Mouse (Mus musculus): Measurements from ENCODE around the gene Olfr263. TPM values are rescaled to one million over a fixed set of nuclear protein-coding genes. Genes with fewer than 3 reads are reported as not detected.
"Not testable (repeated sequence)": the region's sequence is repeated elsewhere in the genome, so short reads cannot be mapped to it uniquely, and the experiment has no call there.

The Olfr263 gene
- not detected in 2 replicates for polyA plus RNA-seq (2012; rRNA removed)
- not detected in 2 replicates for polyA plus RNA-seq (2014; fragmentation: Nextera tagmentation; extraction: Ambion mirVana)

DNA sequence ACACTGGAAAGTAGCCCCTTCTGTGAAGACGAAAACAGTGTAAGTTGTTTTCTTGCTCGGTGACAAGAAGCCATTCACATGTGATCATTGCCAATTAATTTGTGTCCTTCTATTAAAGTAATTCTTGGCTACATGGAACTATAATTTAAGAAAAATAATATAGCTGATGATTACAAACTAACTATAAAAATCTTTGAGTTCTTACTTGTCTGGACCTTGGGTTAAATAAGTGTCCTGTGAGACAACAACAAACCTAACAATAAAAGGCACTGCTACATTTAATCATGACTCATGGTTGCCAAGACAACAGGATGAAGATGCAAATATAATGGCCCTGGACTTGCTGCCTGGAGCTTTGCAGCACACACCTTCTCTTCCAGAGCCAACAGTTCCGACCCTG lies at the start of gene Olfr263:
Gene Olfr263 (plus strand): TSS at position 301 of the 400 bp plus-strand sequence.
- H3K4me2 ChIP-seq (replicated peaks; ENCODE audit: low read depth, low read length, severe bottlenecking); H3K36me3 ChIP-seq (ENCODE audit: control insufficient read depth, insufficient read depth, low read length); H3K27ac ChIP-seq (replicated peaks; ENCODE audit: low read depth, low read length); ATAC-seq (ENCODE audit: low FRiP score, low read depth); H3K4me1 ChIP-seq (ENCODE audit: control insufficient read depth, insufficient read depth, low read length); H3K4me3 ChIP-seq (replicated peaks; ENCODE audit: low read length); DNase-seq (ENCODE audit: low spot score); H3K9ac ChIP-seq (ENCODE audit: low read depth, low read length, severe bottlenecking); H3K27me3 ChIP-seq (ENCODE audit: control insufficient read depth, insufficient read depth, low read length); H3K9me3 ChIP-seq (ENCODE audit: control insufficient read depth, low read length): not testable (repeated sequence)
- WGBS, result 76% methylated on average over 3 of the region's 3 CpGs

DNA sequence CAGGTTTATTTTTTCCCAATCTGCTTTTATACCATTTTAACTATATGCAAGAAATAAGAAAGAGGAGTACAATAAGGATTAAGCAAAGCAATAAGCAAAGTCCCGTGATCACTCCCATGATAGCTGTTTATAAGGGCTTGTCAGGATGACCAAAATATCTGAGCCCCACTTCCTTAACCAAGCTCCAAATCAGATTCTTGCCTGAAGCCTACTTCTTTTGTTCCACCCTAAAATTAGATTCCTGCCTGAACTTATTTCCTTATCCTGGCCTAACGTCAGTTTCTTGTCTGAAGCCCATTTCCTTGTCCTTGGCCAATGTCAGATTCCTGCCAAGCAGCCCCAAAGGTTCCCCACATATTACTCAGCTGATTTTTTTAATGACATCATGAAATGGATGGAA lies 46.8 kb upstream of the Olfr263 start:
- Histone ChIP-seq H3K4me1 (ENCODE audit: control insufficient read depth, insufficient read depth, low read length) (no peaks in the 10 kb centered on the region), H3K4me2 (replicated peaks; ENCODE audit: low read depth, low read length, severe bottlenecking) (no peak overlapping the region), H3K4me3 (replicated peaks; ENCODE audit: low read length) (no peak overlapping the region), H3K9me3 (ENCODE audit: control insufficient read depth, low read length) (no peaks in the 10 kb centered on the region), H3K9ac (ENCODE audit: low read depth, low read length, severe bottlenecking) (no peak overlapping the region), H3K27me3 (ENCODE audit: control insufficient read depth, insufficient read depth, low read length) (no peaks in the 10 kb centered on the region), H3K36me3 (ENCODE audit: control insufficient read depth, insufficient read depth, low read length) (no peaks in the 10 kb centered on the region), H3K27ac (replicated peaks; ENCODE audit: low read depth, low read length) (no peak overlapping the region)
- no peak for DNase-seq (ENCODE audit: low spot score)
- WGBS, result 74% methylated on average over 2 of the region's 2 CpGs
- ATAC-seq (ENCODE audit: low FRiP score, low read depth), result no peak
- no peak for TF ChIP-seq POLR2A (IDR thresholded peaks at IDR 0.05; ENCODE audit: borderline replicate concordance, extremely low read depth, insufficient read depth, insufficient read length)

DNA sequence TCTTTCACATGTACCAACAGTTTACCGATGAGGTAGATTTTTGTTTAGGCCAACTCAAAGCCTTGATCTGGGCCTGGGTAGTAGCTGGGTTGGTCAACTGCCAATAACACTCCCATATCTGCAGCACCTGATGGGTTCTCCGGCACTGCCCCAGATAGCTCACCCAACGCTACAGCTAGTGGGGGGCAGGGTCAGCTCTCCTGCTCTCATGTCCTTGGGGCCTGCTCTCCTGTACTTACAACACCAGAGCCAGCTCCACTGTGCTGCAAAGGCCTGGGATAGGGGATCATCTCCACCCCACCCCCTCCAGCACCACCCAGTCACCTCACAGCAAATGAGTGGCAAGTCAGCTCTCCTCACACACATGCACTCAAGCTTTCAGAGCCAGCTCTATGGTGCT lies 19.7 kb upstream of the Olfr263 start:
- Histone ChIP-seq H3K4me2 (replicated peaks; ENCODE audit: low read depth, low read length, severe bottlenecking) (no peak overlapping the region), H3K9ac (ENCODE audit: low read depth, low read length, severe bottlenecking) (no peak overlapping the region), H3K4me3 (replicated peaks; ENCODE audit: low read length) (no peak overlapping the region), H3K27ac (replicated peaks; ENCODE audit: low read depth, low read length) (no peak overlapping the region), H3K36me3 (ENCODE audit: control insufficient read depth, insufficient read depth, low read length) (no peaks in the 10 kb centered on the region), H3K9me3 (ENCODE audit: control insufficient read depth, low read length) (no peaks in the 10 kb centered on the region), H3K4me1 (ENCODE audit: control insufficient read depth, insufficient read depth, low read length) (no peaks in the 10 kb centered on the region), H3K27me3 (ENCODE audit: control insufficient read depth, insufficient read depth, low read length) (no peaks in the 10 kb centered on the region)
- TF ChIP-seq POLR2A (IDR thresholded peaks at IDR 0.05; ENCODE audit: borderline replicate concordance, extremely low read depth, insufficient read depth, insufficient read length), result no peak
- DNase-seq (ENCODE audit: low spot score), result no peak
- WGBS, result 92% methylated on average over 3 of the region's 3 CpGs
- ATAC-seq (ENCODE audit: low FRiP score, low read depth), result no peak

GRCm38 (mm10) chr13:21110441-21110840 lies 19.0 kb upstream of the Olfr263 start:
- H3K9me3 ChIP-seq (ENCODE audit: control insufficient read depth, low read length), result no peaks in the 10 kb centered on the region
- H3K4me1 ChIP-seq (ENCODE audit: control insufficient read depth, insufficient read depth, low read length), result no peaks in the 10 kb centered on the region
- no peaks in the 10 kb centered on the region for H3K27me3 ChIP-seq (ENCODE audit: control insufficient read depth, insufficient read depth, low read length)
- no peaks in the 10 kb centered on the region for H3K36me3 ChIP-seq (ENCODE audit: control insufficient read depth, insufficient read depth, low read length)
- H3K9ac ChIP-seq (ENCODE audit: low read depth, low read length, severe bottlenecking), result no peak overlapping the region
- no peak overlapping the region for H3K27ac ChIP-seq (replicated peaks; ENCODE audit: low read depth, low read length)
- ATAC-seq (ENCODE audit: low FRiP score, low read depth) (no peak), DNase-seq (ENCODE audit: low spot score) (no peak)
- no peak overlapping the region for H3K4me3 ChIP-seq (replicated peaks; ENCODE audit: low read length)
- no peak overlapping the region for H3K4me2 ChIP-seq (replicated peaks; ENCODE audit: low read depth, low read length, severe bottlenecking)
- TF ChIP-seq POLR2A (IDR thresholded peaks at IDR 0.05; ENCODE audit: borderline replicate concordance, extremely low read depth, insufficient read depth, insufficient read length), result no peak
- 92% methylated on average over 6 of the region's 6 CpGs for WGBS

GRCm38 (mm10) chr13:21111183-21111582 lies 18.3 kb upstream of the Olfr263 start, which contains the start of gene Olfr1369-ps1:
Gene Olfr1369-ps1 (plus strand): TSS chr13:21111483.
- H3K4me1 ChIP-seq (ENCODE audit: control insufficient read depth, insufficient read depth, low read length); ATAC-seq (ENCODE audit: low FRiP score, low read depth); H3K9ac ChIP-seq (ENCODE audit: low read depth, low read length, severe bottlenecking); H3K4me3 ChIP-seq (replicated peaks; ENCODE audit: low read length); DNase-seq (ENCODE audit: low spot score); H3K27ac ChIP-seq (replicated peaks; ENCODE audit: low read depth, low read length); H3K27me3 ChIP-seq (ENCODE audit: control insufficient read depth, insufficient read depth, low read length); H3K4me2 ChIP-seq (replicated peaks; ENCODE audit: low read depth, low read length, severe bottlenecking); H3K9me3 ChIP-seq (ENCODE audit: control insufficient read depth, low read length); H3K36me3 ChIP-seq (ENCODE audit: control insufficient read depth, insufficient read depth, low read length): not testable (repeated sequence)
- 79% methylated on average over 3 of the region's 3 CpGs for WGBS

- 87% methylated on average over 4 of the region's 4 CpGs for WGBS
- no peaks in the 10 kb centered on the region for H3K27me3 ChIP-seq (ENCODE audit: control insufficient read depth, insufficient read depth, low read length)
- no peak for TF ChIP-seq POLR2A (IDR thresholded peaks at IDR 0.05; ENCODE audit: borderline replicate concordance, extremely low read depth, insufficient read depth, insufficient read length)
- H3K9me3 ChIP-seq (ENCODE audit: control insufficient read depth, low read length), result no peaks in the 10 kb centered on the region
- H3K36me3 ChIP-seq (ENCODE audit: control insufficient read depth, insufficient read depth, low read length), result no peaks in the 10 kb centered on the region
- no peak for DNase-seq (ENCODE audit: low spot score)
- no peak overlapping the region for H3K9ac ChIP-seq (ENCODE audit: low read depth, low read length, severe bottlenecking)
- H3K4me1 ChIP-seq (ENCODE audit: control insufficient read depth, insufficient read depth, low read length), result no peaks in the 10 kb centered on the region
- no peak overlapping the region for H3K4me3 ChIP-seq (replicated peaks; ENCODE audit: low read length)
- no peak overlapping the region for H3K4me2 ChIP-seq (replicated peaks; ENCODE audit: low read depth, low read length, severe bottlenecking)
- ATAC-seq (ENCODE audit: low FRiP score, low read depth), result no peak
- no peak overlapping the region for H3K27ac ChIP-seq (replicated peaks; ENCODE audit: low read depth, low read length)
These were observed 15.3 kb upstream of the Olfr263 start for GRCm38 (mm10) chr13:21114121-21114520.

Data from limb, embryonic 14.5 days (tissue).